Comparison of ENCODE assay signal across 15 mouse cellular contexts in genomic region chr8:120739526-120739925, GRCm38 (mm10). TPM values are rescaled to one million over a fixed set of nuclear protein-coding genes. Genes with fewer than 3 reads are reported as not detected.
DNase-seq lines count a peak whose midpoint lies in the region; ATAC-seq and TF ChIP-seq lines count a peak whose summit lies in the region.
"Had no signal": no experiment of that assay in that cellular context is flagged by ENCODE, and none has a peak within 500 bp of the region (broad histone marks: within the 10 kb centered on the region; RNA-seq: fewer than 3 reads in every experiment).

No protein-coding gene starts in this region.

- no peak for TF ChIP-seq POLR2A in testis, adult 2 months (IDR thresholded peaks at IDR 0.05; ENCODE audit: control insufficient read depth, low read depth, low read length)

- H3K4me3 ChIP-seq in kidney, postnatal 0 days (replicated peaks; ENCODE audit: low read depth, low read length) = no peak overlapping the region
- H3K4me3 ChIP-seq in testis, adult 2 months (ENCODE audit: control insufficient read depth, low read depth, low read length) = no peak overlapping the region; the same call in 1 of the 2 replicates
- H3K4me3 ChIP-seq in stomach, postnatal 0 days (ENCODE audit: low read depth, low read length) = no peak overlapping the region
- H3K4me3 ChIP-seq: embryonic facial prominence, embryonic 13.5 days; forebrain, embryonic 13.5 days; limb, embryonic 12.5 days; neural tube, embryonic 12.5 days had no signal

- TF ChIP-seq EP300 in stomach, postnatal 0 days (optimal IDR thresholded peaks at IDR 0.05) = no peak

- H3K4me1 ChIP-seq in kidney, postnatal 0 days (replicated peaks; ENCODE audit: insufficient read depth, low read length) = peaks cover 15% of the 10 kb centered on the region
- H3K4me1 ChIP-seq in testis, adult 2 months (ENCODE audit: control insufficient read depth, insufficient read depth, low read length) = peaks cover 13% of the 10 kb centered on the region
- peaks cover 15% of the 10 kb centered on the region for H3K4me1 ChIP-seq in stomach, postnatal 0 days (replicated peaks; ENCODE audit: control insufficient read depth, insufficient read depth)

- WGBS in kidney, postnatal 0 days = 69% methylated on average over 15 of the region's 15 CpGs
- WGBS in stomach, postnatal 0 days = 69% methylated on average over 15 of the region's 15 CpGs

- no peak overlapping the region for H3K27ac ChIP-seq in kidney, postnatal 0 days
- 0 out of 2 replicates have a peak overlapping the region, but pooled peaks have one; percentile 20 for H3K27ac ChIP-seq in testis, adult 2 months (ENCODE audit: control insufficient read depth, insufficient read depth, low read depth, low read length)
- H3K27ac ChIP-seq in stomach, postnatal 0 days (replicated peaks) = no peak overlapping the region
- H3K27ac ChIP-seq: embryonic facial prominence, embryonic 13.5 days; forebrain, embryonic 13.5 days; limb, embryonic 12.5 days; neural tube, embryonic 12.5 days had no signal

- peaks cover 8% of the 10 kb centered on the region; the same call in 1 of the 2 replicates for H3K27me3 ChIP-seq in kidney, postnatal 0 days (ENCODE audit: insufficient read depth, low read length)
- H3K27me3 ChIP-seq in testis, adult 2 months (ENCODE audit: control insufficient read depth, insufficient read depth, low read length) = no peaks in the 10 kb centered on the region; the same call in 1 of the 2 replicates
- no peaks in the 10 kb centered on the region for H3K27me3 ChIP-seq in stomach, postnatal 0 days (ENCODE audit: control insufficient read depth, insufficient read depth, low read length)

- ATAC-seq in kidney, postnatal 0 days (replicated peaks; ENCODE audit: low FRiP score, low read depth) = no peak
- no peak for ATAC-seq in stomach, postnatal 0 days (ENCODE audit: low FRiP score, low TSS enrichment)
- no peak for ATAC-seq in megakaryocyte-erythroid progenitor cell, adult 5-6 weeks (replicated peaks; ENCODE audit: low FRiP score, low TSS enrichment, poor library complexity, severe bottlenecking)
- ATAC-seq: forebrain, embryonic 13.5 days; midbrain, embryonic 16.5 days had no signal

- no peaks in the 10 kb centered on the region for H3K36me3 ChIP-seq in kidney, postnatal 0 days (ENCODE audit: insufficient read depth, low read length)
- H3K36me3 ChIP-seq in testis, adult 2 months (ENCODE audit: control insufficient read depth, insufficient read depth, low read length) = no peaks in the 10 kb centered on the region
- no peaks in the 10 kb centered on the region for H3K36me3 ChIP-seq in stomach, postnatal 0 days (ENCODE audit: control insufficient read depth, insufficient read depth, low read length)
- H3K36me3 ChIP-seq: embryonic facial prominence, embryonic 13.5 days; limb, embryonic 12.5 days; neural tube, embryonic 12.5 days had no signal

- no peaks in the 10 kb centered on the region for H3K9me3 ChIP-seq in kidney, postnatal 0 days (replicated peaks; ENCODE audit: low read length)
- no peaks in the 10 kb centered on the region for H3K9me3 ChIP-seq in stomach, postnatal 0 days (ENCODE audit: control insufficient read depth, low read length)
- H3K9me3 ChIP-seq: embryonic facial prominence, embryonic 13.5 days; forebrain, embryonic 13.5 days; neural tube, embryonic 12.5 days had no signal

- no peak for TF ChIP-seq CTCF in kidney, postnatal 0 days (IDR thresholded peaks at IDR 0.05; ENCODE audit: low read depth)
- TF ChIP-seq CTCF in testis, adult 2 months (IDR thresholded peaks at IDR 0.05; ENCODE audit: control insufficient read depth, insufficient read depth, insufficient replicate concordance, low read depth, low read length) = no peak
- TF ChIP-seq CTCF in stomach, postnatal 0 days (IDR thresholded peaks at IDR 0.05; ENCODE audit: low read depth) = no peak

- H3K4me2 ChIP-seq in kidney, postnatal 0 days (ENCODE audit: low read length) = peak overlapping the region; percentile 15; the same call in 1 of the 2 replicates
- H3K4me2 ChIP-seq in stomach, postnatal 0 days (replicated peaks; ENCODE audit: low read depth) = no peak overlapping the region; the same call in 1 of the 2 replicates
- H3K4me2 ChIP-seq: embryonic facial prominence, embryonic 13.5 days; forebrain, embryonic 13.5 days; limb, embryonic 12.5 days; neural tube, embryonic 12.5 days had no signal

- no peak overlapping the region for H3K9ac ChIP-seq in kidney, postnatal 0 days (ENCODE audit: low read depth, low read length)
- H3K9ac ChIP-seq in stomach, postnatal 0 days (ENCODE audit: low read length) = peak overlapping the region; percentile 13; the same call in 1 of the 2 replicates
- H3K9ac ChIP-seq: embryonic facial prominence, embryonic 13.5 days; forebrain, embryonic 13.5 days; limb, embryonic 12.5 days; neural tube, embryonic 12.5 days had no signal

- DNase-seq in heart, adult 11 months = peak; percentile 95
- no peak for DNase-seq in heart, postnatal 4 days
- no peak for DNase-seq in kidney, postnatal 0 days (ENCODE audit: low spot score)
- DNase-seq in kidney, adult 8-10 months = no peak
- DNase-seq in testis, postnatal 10 days (ENCODE audit: low spot score) = no peak
- DNase-seq in stomach, postnatal 0 days (ENCODE audit: low spot score) = peak; percentile 37
- DNase-seq: cerebellum, postnatal 25 days; thymus, postnatal 14 days had no signal

RNA-seq across cellular contexts. Expression of gene Irf8, which starts 3.4 kb away (rescaled TPM):
- total RNA-seq in heart, postnatal 4 days (2021) = 1 to 10 TPM; 8.4 to 9.7 TPM
- polyA plus RNA-seq in kidney, postnatal 0 days (2015; fragmentation: Nextera tagmentation; extraction: Ambion mirVana) = 15.7 TPM in 2 replicates
- polyA plus RNA-seq in testis, adult 2 months (2012; rRNA removed) = 2.9 and 3.4 TPM in 2 replicates
- 18.7 and 18.9 TPM in 2 replicates for polyA plus RNA-seq in stomach, postnatal 0 days (2015; fragmentation: Nextera tagmentation; extraction: Ambion mirVana)
- 1.0 and 1.3 TPM in 2 replicates for total RNA-seq in megakaryocyte-erythroid progenitor cell, adult 5-6 weeks (2014; fragmentation: Nextera tagmentation)
- 3.7 and 6.9 TPM in 2 replicates for total RNA-seq in megakaryocyte-erythroid progenitor cell, adult 5-6 weeks (2017)

Comparison
In these comparisons a context has a peak if more than half of its experiments do, and no peak if none do; other contexts are left out.
1. DNase-seq: peak in heart, adult 11 months (single experiment) and stomach, postnatal 0 days (single experiment); none in heart, postnatal 4 days (single experiment), kidney, postnatal 0 days (single experiment), kidney, adult 8-10 months (0 of 2) and testis, postnatal 10 days (single experiment).